Mouse (Mus musculus) testis, adult 2 months (tissue): ENCODE measurements around the gene Alg13. TPM values are rescaled to one million over a fixed set of nuclear protein-coding genes. Genes with fewer than 3 reads are reported as not detected.
A peak's percentile ranks its signal among the peaks of the same experiment; 100 is the strongest.

ENCODE experiments used
- H3K27ac ChIP-seq: fragments of 200-500 bp; 2 replicates; pipeline ENCODE4 v1.5.1; 2012; ENCODE audit warnings: low read depth, low read length; ENCODE audit not compliant: control insufficient read depth, insufficient read depth
- H3K27me3 ChIP-seq: fragments of 200-500 bp; 2 replicates; pipeline ENCODE4 v1.6.1; 2012; ENCODE audit warnings: mild to moderate bottlenecking, low read length, moderate library complexity; ENCODE audit not compliant: control insufficient read depth, insufficient read depth
- H3K36me3 ChIP-seq: fragments of 200-500 bp; 2 replicates; pipeline ENCODE4 v1.6.1; 2012; ENCODE audit warnings: mild to moderate bottlenecking, low read length; ENCODE audit not compliant: control insufficient read depth, insufficient read depth
- H3K4me1 ChIP-seq: fragments of 200-500 bp; 2 replicates; pipeline ENCODE4 v1.6.1; 2012; ENCODE audit warnings: low read length; ENCODE audit not compliant: control insufficient read depth, insufficient read depth
- H3K4me3 ChIP-seq: fragments of 200-500 bp; 2 replicates; pipeline ENCODE4 v1.5.1; 2012; ENCODE audit warnings: low read depth, mild to moderate bottlenecking, low read length, moderate library complexity, mixed read lengths; ENCODE audit not compliant: control insufficient read depth
- CTCF ChIP-seq: fragments of 200-500 bp; IDR thresholded peaks from 2 replicates; pipeline ENCODE4 v1.5.1; 2012; ENCODE audit warnings: low read depth, mild to moderate bottlenecking, inconsistent platforms, low read length, moderate library complexity; ENCODE audit not compliant: control insufficient read depth, insufficient read depth, insufficient replicate concordance
- POLR2A ChIP-seq: fragments of 200-500 bp; IDR thresholded peaks from 2 replicates; pipeline ENCODE4 v1.6.1; 2012; ENCODE audit warnings: low read depth, mild to moderate bottlenecking, inconsistent platforms, low read length, moderate library complexity; ENCODE audit not compliant: control insufficient read depth
- polyA plus RNA-seq: library from polyadenylated mRNA; depleted of rRNA; stranded (reverse); fragments of >200 nt; gene quantifications from 2 replicates; pipeline ENCODE4 v1.2.3, GENCODE M21; 2012; rRNA removed

Gene Alg13
- polyA plus RNA-seq, 1 experiment: 30.2 TPM

GRCm38 (mm10) chrX:144403526-144403925 lies 85.9 kb downstream of the Alg13 start:
- H3K36me3 ChIP-seq: no peaks in the 10 kb centered on the region
- no peak overlapping the region for H3K27ac ChIP-seq
- TF ChIP-seq POLR2A (no peak), CTCF (peak; percentile 67; the same call in 1 of the 2 replicates)
- H3K4me1 ChIP-seq: no peaks in the 10 kb centered on the region
- no peak overlapping the region for H3K4me3 ChIP-seq
- H3K27me3 ChIP-seq: no peaks in the 10 kb centered on the region

GRCm38 (mm10) chrX:144408036-144408435 lies 90.4 kb downstream of the Alg13 start:
- H3K36me3 ChIP-seq: no peaks in the 10 kb centered on the region
- TF ChIP-seq CTCF (no peak), POLR2A (no peak)

DNA sequence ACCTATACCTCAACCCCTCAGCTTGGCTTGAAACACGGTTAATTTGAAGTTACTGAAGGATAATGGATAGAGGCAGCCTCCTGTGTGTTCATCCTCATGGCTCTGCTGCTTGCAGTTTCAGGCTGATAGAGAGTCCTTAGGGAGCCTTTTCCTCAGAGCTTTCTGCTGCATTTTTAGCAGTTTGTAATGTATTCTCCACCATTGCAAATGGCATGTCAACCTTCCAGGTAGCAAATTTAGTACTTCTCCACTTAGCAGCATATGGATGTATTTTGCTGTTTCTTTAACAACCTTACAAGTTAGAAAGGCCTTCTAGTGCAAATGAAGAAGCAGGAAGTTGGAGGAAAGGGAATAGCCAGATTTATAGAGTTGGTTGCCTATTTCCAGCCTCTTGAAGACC lies 102.7 kb downstream of the Alg13 start:
- Histone ChIP-seq H3K4me3 (no peak overlapping the region), H3K27me3 (no peaks in the 10 kb centered on the region), H3K27ac (no peak overlapping the region), H3K4me1 (no peaks in the 10 kb centered on the region), H3K36me3 (no peaks in the 10 kb centered on the region)
- TF ChIP-seq CTCF: no peak
- TF ChIP-seq POLR2A: no peak

More at GRCm38 (mm10) chrX:144408036-144408435, 90.4 kb downstream of the Alg13 start:
- no peak overlapping the region for H3K27ac ChIP-seq
- H3K27me3 ChIP-seq: no peaks in the 10 kb centered on the region
- H3K4me1 ChIP-seq: no peaks in the 10 kb centered on the region
- H3K4me3 ChIP-seq: no peak overlapping the region

DNA sequence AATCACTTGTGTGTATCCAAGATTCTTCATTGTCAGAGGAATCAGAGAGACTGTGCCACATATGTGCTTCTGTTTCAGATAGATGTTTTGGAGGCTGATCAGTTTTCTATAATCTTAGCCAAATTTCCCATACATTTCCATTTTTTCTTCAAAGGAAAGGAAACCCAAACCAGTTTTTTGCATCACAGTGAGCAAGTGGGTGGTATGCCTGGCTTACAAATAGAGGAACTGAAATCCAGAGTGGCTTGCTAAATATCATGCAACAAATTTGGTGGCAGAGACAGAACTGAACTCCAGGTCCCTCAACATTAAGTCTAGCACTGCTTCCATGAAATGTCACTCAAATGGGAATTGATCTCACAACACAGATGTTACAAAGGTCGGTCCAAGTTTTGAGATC lies 103.5 kb downstream of the Alg13 start:
- Histone ChIP-seq H3K4me3 (no peak overlapping the region), H3K27me3 (no peaks in the 10 kb centered on the region), H3K4me1 (no peaks in the 10 kb centered on the region), H3K36me3 (no peaks in the 10 kb centered on the region), H3K27ac (no peak overlapping the region)
- TF ChIP-seq CTCF (no peak), POLR2A (no peak)

- Histone ChIP-seq H3K36me3 (no peaks in the 10 kb centered on the region), H3K4me1 (no peaks in the 10 kb centered on the region), H3K27ac (no peak overlapping the region), H3K4me3 (no peak overlapping the region), H3K27me3 (no peaks in the 10 kb centered on the region)
- TF ChIP-seq CTCF (no peak), POLR2A (no peak)
These were observed 106.2 kb downstream of the Alg13 start for GRCm38 (mm10) chrX:144423848-144424247.

Other genes with a start within 250 kb of the Alg13 start
- gene A730046J19Rik, start 164.1 kb upstream of the Alg13 start, polyA plus RNA-seq: 0.04 and 0.07 TPM in 2 replicates
- 1.7 and 2.6 TPM in 2 replicates for gene Trpc5os, start 138.8 kb downstream of the Alg13 start, polyA plus RNA-seq